Mouse (Mus musculus) lung, embryonic 15.5 days (tissue): ENCODE measurements around the gene Tspyl3. TPM values are rescaled to one million over a fixed set of nuclear protein-coding genes. Genes with fewer than 3 reads are reported as not detected.

Source experiments
- ATAC-seq: fragments of 200-750 bp; cut with Nextera tagmentation; 2 replicates; pipeline ENCODE4 v1.8.0; 2017; ENCODE audit warnings: moderate number of reproducible peaks, borderline replicate concordance; ENCODE audit not compliant: low FRiP score, low TSS enrichment; ENCODE audit errors: extremely low read depth
- H3K27ac ChIP-seq: fragments of 300-500 bp; sonication (generic); 2 replicates; pipeline ENCODE4 v1.5.1; 2015; ENCODE audit warnings: moderate library complexity, mild to moderate bottlenecking, inconsistent platforms
- H3K27me3 ChIP-seq: fragments of 300-500 bp; sonication (generic); 2 replicates; pipeline ENCODE4 v1.6.1; 2015; ENCODE audit warnings: inconsistent platforms
- H3K36me3 ChIP-seq: fragments of 300-500 bp; sonication (generic); 2 replicates; pipeline ENCODE4 v1.6.1; 2015; ENCODE audit warnings: inconsistent platforms
- H3K4me1 ChIP-seq: fragments of 300-500 bp; sonication (generic); 2 replicates; pipeline ENCODE4 v1.6.1; 2015; ENCODE audit warnings: inconsistent platforms
- H3K4me2 ChIP-seq: fragments of 300-500 bp; sonication (generic); 2 replicates; pipeline ENCODE4 v1.6.1; 2015; ENCODE audit warnings: inconsistent platforms, mild to moderate bottlenecking, moderate library complexity
- H3K4me3 ChIP-seq: fragments of 300-500 bp; sonication (generic); 2 replicates; pipeline ENCODE4 v1.5.1; 2015; ENCODE audit warnings: mild to moderate bottlenecking, inconsistent platforms
- H3K9ac ChIP-seq: fragments of 300-500 bp; sonication (generic); 2 replicates; pipeline ENCODE4 v1.6.1; 2015; ENCODE audit warnings: inconsistent platforms
- H3K9me3 ChIP-seq: fragments of 300-500 bp; sonication (generic); 2 replicates; pipeline ENCODE4 v1.6.1; 2016; ENCODE audit warnings: inconsistent platforms
- WGBS: fragments of 180-500 bp; shearing (Covaris S2); methylation state at CpG from one replicate; pipeline ENCODE4 v1.1.7; 2015; 5-methylcytosine and 5-hydroxymethylcytosine counted together
- polyA plus RNA-seq: library from polyadenylated mRNA; unstranded; fragments of >200 nt; fragmentation: Nextera tagmentation; extraction: Ambion mirVana; gene quantifications from 2 replicates; pipeline ENCODE4 v1.2.1, GENCODE M21; 2015

The Tspyl3 gene
- polyA plus RNA-seq, 1 experiment from 2014 or later, result 8.9 TPM

GRCm38 (mm10) chr2:153222566-153222965 lies 2.7 kb downstream of the Tspyl3 start:
- 86% methylated on average over 2 of the region's 2 CpGs for WGBS
- Histone ChIP-seq H3K27ac (no peak overlapping the region), H3K9ac (no peak overlapping the region), H3K4me1 (peaks cover 15% of the 10 kb centered on the region), H3K27me3 (no peaks in the 10 kb centered on the region), H3K36me3 (0 out of 2 replicates have a peak, but pooled peaks cover 2% of the 10 kb centered on the region), H3K4me2 (no peak overlapping the region), H3K4me3 (no peak overlapping the region), H3K9me3 (no peaks in the 10 kb centered on the region)
- no peak for ATAC-seq

GRCm38 (mm10) chr2:153222130-153222529 lies 3.1 kb downstream of the Tspyl3 start:
- Histone ChIP-seq H3K4me2 (no peak overlapping the region), H3K27me3 (no peaks in the 10 kb centered on the region), H3K27ac (no peak overlapping the region), H3K4me1 (peaks cover 15% of the 10 kb centered on the region), H3K36me3 (no peaks in the 10 kb centered on the region), H3K9me3 (no peaks in the 10 kb centered on the region), H3K9ac (no peak overlapping the region), H3K4me3 (no peak overlapping the region)
- ATAC-seq, result no peak

GRCm38 (mm10) chr2:153221620-153222019 lies 3.6 kb downstream of the Tspyl3 start:
- no peak overlapping the region for H3K4me3 ChIP-seq
- no peaks in the 10 kb centered on the region for H3K36me3 ChIP-seq
- H3K27ac ChIP-seq, result no peak overlapping the region
- no peaks in the 10 kb centered on the region for H3K9me3 ChIP-seq
- WGBS, result 77% methylated on average over 4 of the region's 4 CpGs
- no peaks in the 10 kb centered on the region for H3K27me3 ChIP-seq
- H3K9ac ChIP-seq, result no peak overlapping the region
- no peak overlapping the region for H3K4me2 ChIP-seq
- H3K4me1 ChIP-seq, result peaks cover 15% of the 10 kb centered on the region
- ATAC-seq, result no peak

- Histone ChIP-seq H3K27ac (no peak overlapping the region), H3K4me3 (no peak overlapping the region), H3K9ac (no peak overlapping the region), H3K4me1 (peaks cover 5% of the 10 kb centered on the region; the same call in 1 of the 2 replicates), H3K9me3 (no peaks in the 10 kb centered on the region), H3K4me2 (no peak overlapping the region), H3K36me3 (no peaks in the 10 kb centered on the region), H3K27me3 (no peaks in the 10 kb centered on the region)
- no peak for ATAC-seq
- 63% methylated on average over 3 of the region's 3 CpGs for WGBS
Observed at GRCm38 (mm10) chr2:153218516-153218915, 6.7 kb downstream of the Tspyl3 start.

GRCm38 (mm10) chr2:153217826-153218340 lies 7.4 kb downstream of the Tspyl3 start:
- Histone ChIP-seq H3K4me1 (peaks cover 5% of the 10 kb centered on the region; the same call in 1 of the 2 replicates), H3K4me3 (no peak overlapping the region), H3K27me3 (no peaks in the 10 kb centered on the region), H3K9me3 (no peaks in the 10 kb centered on the region), H3K4me2 (no peak overlapping the region), H3K36me3 (no peaks in the 10 kb centered on the region), H3K27ac (no peak overlapping the region), H3K9ac (no peak overlapping the region)
- 77% methylated on average over 10 of the region's 10 CpGs for WGBS
- no peak for ATAC-seq

GRCm38 (mm10) chr2:153215421-153215820 lies 9.8 kb downstream of the Tspyl3 start:
- WGBS, result 78% methylated on average over 4 of the region's 4 CpGs
- no peak overlapping the region for H3K4me2 ChIP-seq
- H3K36me3 ChIP-seq, result no peaks in the 10 kb centered on the region
- H3K27me3 ChIP-seq, result no peaks in the 10 kb centered on the region
- H3K27ac ChIP-seq, result no peak overlapping the region
- H3K9me3 ChIP-seq, result no peaks in the 10 kb centered on the region
- H3K4me3 ChIP-seq, result no peak overlapping the region
- H3K9ac ChIP-seq, result no peak overlapping the region
- no peak; the same call in 1 of the 2 replicates for ATAC-seq
- peaks cover 5% of the 10 kb centered on the region; the same call in 1 of the 2 replicates for H3K4me1 ChIP-seq

GRCm38 (mm10) chr2:153214771-153215259 lies 10.4 kb downstream of the Tspyl3 start:
- no peak overlapping the region for H3K27ac ChIP-seq
- ATAC-seq, result no peak

GRCm38 (mm10) chr2:153213351-153213750 lies 11.9 kb downstream of the Tspyl3 start:
- no peaks in the 10 kb centered on the region for H3K9me3 ChIP-seq
- H3K27me3 ChIP-seq, result no peaks in the 10 kb centered on the region
- H3K9ac ChIP-seq, result no peak overlapping the region
- ATAC-seq, result no peak
- peaks cover 5% of the 10 kb centered on the region; the same call in 1 of the 2 replicates for H3K4me1 ChIP-seq
- no peak overlapping the region for H3K27ac ChIP-seq
- H3K36me3 ChIP-seq, result peaks cover 14% of the 10 kb centered on the region
- H3K4me3 ChIP-seq, result no peak overlapping the region
- 81% methylated on average over 4 of the region's 4 CpGs for WGBS
- H3K4me2 ChIP-seq, result no peak overlapping the region

More at GRCm38 (mm10) chr2:153214771-153215259, 10.4 kb downstream of the Tspyl3 start:
- Histone ChIP-seq H3K36me3 (peaks cover 2% of the 10 kb centered on the region; the same call in 1 of the 2 replicates), H3K4me3 (no peak overlapping the region), H3K9me3 (no peaks in the 10 kb centered on the region), H3K4me2 (no peak overlapping the region), H3K4me1 (peaks cover 5% of the 10 kb centered on the region; the same call in 1 of the 2 replicates), H3K27me3 (no peaks in the 10 kb centered on the region), H3K9ac (no peak overlapping the region)
- WGBS, result 35% methylated on average over 6 of the region's 6 CpGs

GRCm38 (mm10) chr2:153211451-153211850 lies 13.8 kb downstream of the Tspyl3 start:
- 87% methylated on average over 5 of the region's 5 CpGs for WGBS
- H3K9ac ChIP-seq, result no peak overlapping the region
- H3K4me3 ChIP-seq, result no peak overlapping the region
- ATAC-seq, result no peak
- no peaks in the 10 kb centered on the region for H3K27me3 ChIP-seq
- no peaks in the 10 kb centered on the region for H3K9me3 ChIP-seq
- peaks cover 5% of the 10 kb centered on the region; the same call in 1 of the 2 replicates for H3K4me1 ChIP-seq
- H3K4me2 ChIP-seq, result no peak overlapping the region
- peaks cover 29% of the 10 kb centered on the region for H3K36me3 ChIP-seq
- no peak overlapping the region for H3K27ac ChIP-seq

GRCm38 (mm10) chr2:153209286-153209685 lies 16.0 kb downstream of the Tspyl3 start:
- Histone ChIP-seq H3K9me3 (no peaks in the 10 kb centered on the region), H3K4me3 (no peak overlapping the region), H3K36me3 (peaks cover 49% of the 10 kb centered on the region), H3K27ac (no peak overlapping the region), H3K27me3 (no peaks in the 10 kb centered on the region), H3K9ac (no peak overlapping the region), H3K4me1 (no peaks in the 10 kb centered on the region), H3K4me2 (no peak overlapping the region)
- 87% methylated on average over 5 of the region's 5 CpGs for WGBS
- no peak for ATAC-seq

GRCm38 (mm10) chr2:153208149-153208548 lies 17.1 kb downstream of the Tspyl3 start:
- Histone ChIP-seq H3K27me3 (no peaks in the 10 kb centered on the region), H3K9ac (no peak overlapping the region), H3K27ac (no peak overlapping the region), H3K9me3 (no peaks in the 10 kb centered on the region), H3K4me1 (no peaks in the 10 kb centered on the region), H3K36me3 (peaks cover 57% of the 10 kb centered on the region), H3K4me2 (no peak overlapping the region), H3K4me3 (no peak overlapping the region)
- ATAC-seq, result no peak
- 88% methylated on average over 2 of the region's 2 CpGs for WGBS

- no peak for ATAC-seq
- Histone ChIP-seq H3K36me3 (peaks cover 77% of the 10 kb centered on the region), H3K4me1 (no peaks in the 10 kb centered on the region), H3K27ac (no peak overlapping the region), H3K4me2 (no peak overlapping the region), H3K4me3 (no peak overlapping the region), H3K9me3 (no peaks in the 10 kb centered on the region), H3K9ac (no peak overlapping the region), H3K27me3 (no peaks in the 10 kb centered on the region)
- 78% methylated on average over 1 of the region's 1 CpGs for WGBS
Observed at GRCm38 (mm10) chr2:153202766-153203165, 22.5 kb downstream of the Tspyl3 start.
